Mouse (Mus musculus): ENCODE measurements around the gene Hnrnpc. TPM values are rescaled to one million over a fixed set of nuclear protein-coding genes. Genes with fewer than 3 reads are reported as not detected.
A peak's percentile ranks its signal among the peaks of the same experiment; 100 is the strongest.
"Not testable (repeated sequence)": the region's sequence is repeated elsewhere in the genome, so short reads cannot be mapped to it uniquely, and the experiment has no call there.

The Hnrnpc gene
- total and polyA plus RNA-seq, 3 experiments: 38.0 to 544 (median 507) TPM

DNA sequence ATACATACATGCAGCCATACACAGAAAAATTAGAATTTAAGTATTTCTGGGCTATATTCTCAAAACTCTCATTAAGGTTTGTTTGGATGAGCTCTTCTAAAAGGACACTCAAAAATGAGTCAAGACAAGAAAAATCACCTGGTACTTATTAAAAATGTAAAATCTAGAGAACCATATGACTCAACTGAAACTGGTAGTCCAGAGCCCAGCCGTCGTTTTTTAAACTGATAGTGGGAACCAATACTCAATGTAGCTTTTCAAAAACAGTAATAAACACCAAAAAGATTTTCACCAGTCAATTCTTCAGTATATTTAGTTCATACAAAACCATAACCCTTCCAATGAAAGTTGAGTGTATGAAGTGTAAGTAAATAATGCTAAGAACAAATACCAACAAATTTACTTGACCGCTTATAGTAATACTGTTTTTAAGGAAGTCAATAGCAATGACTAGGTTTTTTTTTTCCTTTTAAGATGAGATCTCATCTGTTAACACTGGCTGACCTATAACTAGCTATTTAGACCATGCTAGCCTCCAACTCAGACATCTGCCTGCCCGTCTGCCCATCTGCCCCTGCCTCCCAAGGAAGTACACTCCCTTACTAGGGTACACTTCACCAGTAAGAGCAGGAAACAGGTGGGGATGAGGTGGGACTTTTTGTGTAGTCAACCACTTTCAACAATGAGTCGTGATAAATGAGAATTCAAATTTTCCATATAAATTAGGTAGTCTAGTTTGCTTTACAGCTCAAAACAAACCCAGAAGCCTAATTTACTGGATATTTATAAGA, 3.5 kb downstream of the Hnrnpc start:
- TF ChIP-seq CTCF (IDR thresholded peaks at IDR 0.05; ENCODE audit: low read depth, low read length): no peak
- no peak for TF ChIP-seq GATA2 (IDR thresholded peaks at IDR 0.05; ENCODE audit: borderline replicate concordance, low read depth, low read length)
- TF ChIP-seq GATA1 (IDR thresholded peaks at IDR 0.05; ENCODE audit: borderline replicate concordance, low read length): no peak
- TF ChIP-seq POLR2AphosphoS5 (IDR thresholded peaks at IDR 0.05; ENCODE audit: insufficient replicate concordance, low read depth, low read length): no peak
- no peak for TF ChIP-seq TAL1 (conservative IDR thresholded peaks at IDR 0.05; ENCODE audit: low read depth, low read length)
- DNase-seq (ENCODE audit: low spot score) (no peak), ATAC-seq (ENCODE audit: extremely low read depth, insufficient number of reproducible peaks, low FRiP score, poor library complexity, severe bottlenecking) (no peak)
- no peaks in the 10 kb centered on the region for H3K27me3 ChIP-seq (ENCODE audit: insufficient read depth, low read length)
- no peaks in the 10 kb centered on the region for H3K9me3 ChIP-seq (replicated peaks)
- H3K36me3 ChIP-seq (replicated peaks): peaks cover 40% of the 10 kb centered on the region
- peaks cover 33% of the 10 kb centered on the region for H3K4me1 ChIP-seq (ENCODE audit: insufficient read depth, low read depth, low read length)
- peak overlapping the region; percentile 56; the same call in 1 of the 2 replicates for H3K4me3 ChIP-seq (ENCODE audit: low read depth, low read length)

DNA sequence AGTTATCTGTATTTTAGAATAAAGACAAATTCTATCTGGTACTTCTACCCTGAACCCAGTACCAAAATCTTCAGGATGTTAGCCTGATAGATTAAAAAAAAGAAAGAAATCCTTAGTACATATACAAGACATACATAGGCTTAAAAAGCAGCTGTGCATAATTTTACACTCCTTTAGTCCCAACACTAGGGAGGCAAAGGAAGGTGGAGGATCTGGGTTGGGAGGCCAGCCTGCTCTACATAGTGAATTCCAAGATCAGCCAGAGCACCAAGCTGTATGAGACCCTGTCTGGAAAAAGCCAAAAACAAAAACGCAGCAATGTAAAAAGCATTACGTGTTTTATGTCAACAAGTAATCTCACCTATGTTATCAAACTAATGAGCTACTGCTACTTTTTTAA, 4.3 kb downstream of the Hnrnpc start:
- TF ChIP-seq TAL1 (conservative IDR thresholded peaks at IDR 0.05; ENCODE audit: low read depth, low read length) (no peak), CTCF (IDR thresholded peaks at IDR 0.05; ENCODE audit: low read depth, low read length) (no peak), POLR2AphosphoS5 (IDR thresholded peaks at IDR 0.05; ENCODE audit: insufficient replicate concordance, low read depth, low read length) (no peak), GATA1 (IDR thresholded peaks at IDR 0.05; ENCODE audit: borderline replicate concordance, low read length) (no peak), GATA2 (IDR thresholded peaks at IDR 0.05; ENCODE audit: borderline replicate concordance, low read depth, low read length) (no peak)
- ATAC-seq (ENCODE audit: extremely low read depth, insufficient number of reproducible peaks, low FRiP score, poor library complexity, severe bottlenecking) (no peak), DNase-seq (ENCODE audit: low spot score) (no peak)
- Histone ChIP-seq H3K4me1 (ENCODE audit: insufficient read depth, low read depth, low read length) (peaks cover 30% of the 10 kb centered on the region), H3K9me3 (replicated peaks) (no peaks in the 10 kb centered on the region), H3K4me3 (ENCODE audit: low read depth, low read length) (no peak overlapping the region), H3K36me3 (replicated peaks) (peaks cover 45% of the 10 kb centered on the region), H3K27me3 (ENCODE audit: insufficient read depth, low read length) (no peaks in the 10 kb centered on the region)

DNA sequence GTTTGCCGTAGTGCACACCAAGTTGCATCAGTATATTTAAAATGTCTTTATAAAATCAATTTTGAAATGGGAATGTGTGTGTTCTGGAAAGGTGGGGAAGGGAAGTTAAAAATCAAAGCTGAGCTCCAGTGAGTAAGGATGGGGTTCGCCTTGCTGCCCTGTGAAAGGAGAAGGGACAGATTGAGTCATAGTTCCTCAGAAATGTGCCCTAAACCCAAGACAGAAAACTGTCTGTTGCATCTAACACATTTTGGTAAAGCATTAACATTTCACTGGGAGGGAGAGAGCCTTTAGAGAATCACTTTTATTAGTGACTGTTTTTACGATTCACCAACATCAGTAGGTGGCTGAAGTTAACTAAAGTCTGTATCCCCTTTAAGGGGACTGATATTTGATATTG, 5.4 kb downstream of the Hnrnpc start:
- not testable (repeated sequence) for ATAC-seq (ENCODE audit: extremely low read depth, insufficient number of reproducible peaks, low FRiP score, poor library complexity, severe bottlenecking); H3K4me3 ChIP-seq (ENCODE audit: low read depth, low read length); DNase-seq (ENCODE audit: low spot score); H3K27me3 ChIP-seq (ENCODE audit: insufficient read depth, low read length); H3K9me3 ChIP-seq (replicated peaks)
- H3K4me1 ChIP-seq (ENCODE audit: insufficient read depth, low read depth, low read length): peaks cover 32% of the 10 kb centered on the region
- H3K36me3 ChIP-seq (replicated peaks): peaks cover 54% of the 10 kb centered on the region

DNA sequence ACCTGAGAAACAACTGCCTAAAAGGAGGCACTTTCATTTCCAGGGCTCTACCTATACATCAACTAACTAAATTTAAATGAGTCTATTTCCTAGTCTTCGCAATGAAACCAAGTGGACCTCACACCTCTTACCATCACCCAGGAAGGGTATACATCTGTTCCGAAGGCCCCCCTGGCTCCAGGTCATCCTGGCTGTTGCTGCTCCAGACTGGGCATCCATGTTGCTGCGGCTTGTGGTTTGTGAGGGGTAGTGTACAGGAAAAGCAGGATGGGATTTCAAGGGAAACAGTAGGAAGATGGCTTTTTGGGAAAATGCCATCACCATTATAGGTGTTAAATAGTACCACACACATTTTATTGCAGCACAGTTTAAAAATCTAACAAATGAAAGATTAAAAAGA, 6.6 kb downstream of the Hnrnpc start:
- not testable (repeated sequence) for H3K4me3 ChIP-seq (ENCODE audit: low read depth, low read length); H3K9me3 ChIP-seq (replicated peaks); DNase-seq (ENCODE audit: low spot score); ATAC-seq (ENCODE audit: extremely low read depth, insufficient number of reproducible peaks, low FRiP score, poor library complexity, severe bottlenecking); H3K27me3 ChIP-seq (ENCODE audit: insufficient read depth, low read length)
- Histone ChIP-seq H3K4me1 (ENCODE audit: insufficient read depth, low read depth, low read length) (peaks cover 35% of the 10 kb centered on the region), H3K36me3 (replicated peaks) (peaks cover 65% of the 10 kb centered on the region)

DNA sequence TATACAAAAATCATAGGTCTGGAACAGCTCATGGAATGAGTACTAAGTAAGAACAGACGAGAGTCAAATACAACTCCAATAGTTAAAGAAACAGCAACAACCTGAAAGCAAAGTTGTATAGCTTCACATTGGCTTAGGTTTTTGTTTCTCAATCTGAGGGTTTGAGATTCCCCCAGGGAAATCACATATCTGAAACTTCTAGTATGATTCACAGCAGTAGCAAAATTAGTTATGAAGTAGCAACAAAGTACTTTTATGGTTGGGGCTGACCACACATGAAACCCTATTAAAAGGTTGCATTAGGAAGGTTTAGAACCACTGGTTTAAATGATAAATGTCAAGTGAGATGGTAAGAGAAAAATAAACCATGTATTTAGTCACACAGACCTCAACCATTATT, 9.3 kb downstream of the Hnrnpc start:
- Histone ChIP-seq H3K36me3 (replicated peaks) (peaks cover 72% of the 10 kb centered on the region), H3K4me3 (ENCODE audit: low read depth, low read length) (no peak overlapping the region), H3K9me3 (replicated peaks) (no peaks in the 10 kb centered on the region), H3K27me3 (ENCODE audit: insufficient read depth, low read length) (no peaks in the 10 kb centered on the region), H3K4me1 (ENCODE audit: insufficient read depth, low read depth, low read length) (peaks cover 22% of the 10 kb centered on the region)
- ATAC-seq (ENCODE audit: extremely low read depth, insufficient number of reproducible peaks, low FRiP score, poor library complexity, severe bottlenecking): no peak
- no peak for TF ChIP-seq POLR2AphosphoS5 (IDR thresholded peaks at IDR 0.05; ENCODE audit: insufficient replicate concordance, low read depth, low read length)
- TF ChIP-seq GATA1 (IDR thresholded peaks at IDR 0.05; ENCODE audit: borderline replicate concordance, low read length): no peak
- no peak for TF ChIP-seq TAL1 (conservative IDR thresholded peaks at IDR 0.05; ENCODE audit: low read depth, low read length)
- TF ChIP-seq GATA2 (IDR thresholded peaks at IDR 0.05; ENCODE audit: borderline replicate concordance, low read depth, low read length): no peak
- no peak for TF ChIP-seq CTCF (IDR thresholded peaks at IDR 0.05; ENCODE audit: low read depth, low read length)
- no peak for DNase-seq (ENCODE audit: low spot score)

DNA sequence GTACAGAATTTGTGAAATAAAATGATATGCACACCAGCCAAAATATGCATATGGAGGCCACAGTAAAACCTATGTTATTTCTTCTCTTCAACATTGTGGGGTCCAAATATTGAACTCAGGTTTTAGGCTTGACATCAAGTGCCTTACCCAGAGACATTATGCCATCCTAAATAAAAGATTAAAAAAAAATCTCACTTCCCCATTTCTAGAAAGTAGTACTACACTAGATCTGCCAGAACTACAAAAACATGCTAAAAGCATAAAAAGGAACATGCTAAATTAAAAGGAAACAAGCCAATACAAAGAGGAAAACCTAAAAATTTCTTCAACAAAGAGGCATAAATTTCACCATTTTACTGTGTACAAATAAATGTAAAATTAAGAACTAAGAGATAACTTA, 20.7 kb downstream of the Hnrnpc start:
- no peak for ATAC-seq (ENCODE audit: extremely low read depth, insufficient number of reproducible peaks, low FRiP score, poor library complexity, severe bottlenecking)
- Histone ChIP-seq H3K36me3 (replicated peaks) (peaks cover 75% of the 10 kb centered on the region), H3K27me3 (ENCODE audit: insufficient read depth, low read length) (no peaks in the 10 kb centered on the region), H3K4me3 (ENCODE audit: low read depth, low read length) (no peak overlapping the region), H3K4me1 (ENCODE audit: insufficient read depth, low read depth, low read length) (peaks cover 6% of the 10 kb centered on the region; the same call in 1 of the 2 replicates), H3K9me3 (replicated peaks) (no peaks in the 10 kb centered on the region)
- no peak for DNase-seq (ENCODE audit: low spot score)
- TF ChIP-seq CTCF (IDR thresholded peaks at IDR 0.05; ENCODE audit: low read depth, low read length) (no peak), GATA1 (IDR thresholded peaks at IDR 0.05; ENCODE audit: borderline replicate concordance, low read length) (no peak), POLR2AphosphoS5 (IDR thresholded peaks at IDR 0.05; ENCODE audit: insufficient replicate concordance, low read depth, low read length) (no peak), TAL1 (conservative IDR thresholded peaks at IDR 0.05; ENCODE audit: low read depth, low read length) (no peak), GATA2 (IDR thresholded peaks at IDR 0.05; ENCODE audit: borderline replicate concordance, low read depth, low read length) (no peak)
